ENCODE assay signal across 9 mouse cellular contexts in genomic region chr7:24971261-24971971, GRCm38 (mm10). TPM values are rescaled to one million over a fixed set of nuclear protein-coding genes. Genes with fewer than 3 reads are reported as not detected.
DNase-seq lines count a peak whose midpoint lies in the region; ATAC-seq and TF ChIP-seq lines count a peak whose summit lies in the region.
"Had no signal": no experiment of that assay in that cellular context is flagged by ENCODE, and none has a peak within 500 bp of the region (broad histone marks: within the 10 kb centered on the region; RNA-seq: fewer than 3 reads in every experiment).

No protein-coding gene starts in this region.

- H3K36me3 ChIP-seq in thymus, adult 2 months (ENCODE audit: control insufficient read depth, insufficient read depth, low read length) = no peaks in the 10 kb centered on the region
- peaks cover 8% of the 10 kb centered on the region for H3K36me3 ChIP-seq in forebrain, postnatal 0 days (ENCODE audit: insufficient read depth)
- peaks cover 9% of the 10 kb centered on the region for H3K36me3 ChIP-seq in intestine, postnatal 0 days (ENCODE audit: control insufficient read depth, insufficient read depth)
- peaks cover 3% of the 10 kb centered on the region; the same call in 1 of the 2 replicates for H3K36me3 ChIP-seq in lung, embryonic 15.5 days

- 24% methylated on average over 19 of the region's 19 CpGs for WGBS in thymus, adult 2 months
- WGBS in forebrain, postnatal 0 days = 10% methylated on average over 19 of the region's 19 CpGs
- WGBS in intestine, postnatal 0 days = 9% methylated on average over 19 of the region's 19 CpGs
- 6% methylated on average over 18 of the region's 19 CpGs for WGBS in lung, embryonic 15.5 days

- peaks cover 10% of the 10 kb centered on the region for H3K4me1 ChIP-seq in thymus, adult 2 months (replicated peaks; ENCODE audit: control insufficient read depth, insufficient read depth, low read length)
- 0 out of 2 replicates have a peak, but pooled peaks cover 4% of the 10 kb centered on the region for H3K4me1 ChIP-seq in forebrain, postnatal 0 days (ENCODE audit: insufficient read depth)
- no peaks in the 10 kb centered on the region for H3K4me1 ChIP-seq in intestine, postnatal 0 days (replicated peaks; ENCODE audit: control insufficient read depth, insufficient read depth, low read length)
- H3K4me1 ChIP-seq in lung, embryonic 15.5 days = peaks cover 5% of the 10 kb centered on the region

- H3K4me2 ChIP-seq in forebrain, postnatal 0 days (ENCODE audit: low read depth) = peak overlapping the region; percentile 86
- H3K4me2 ChIP-seq in intestine, postnatal 0 days (replicated peaks; ENCODE audit: low read depth) = peak overlapping the region; percentile 83
- peak overlapping the region; percentile 79 for H3K4me2 ChIP-seq in lung, embryonic 15.5 days

- peak; percentile 76; the same call in 1 of the 2 replicates for TF ChIP-seq CTCF in thymus, adult 2 months (IDR thresholded peaks at IDR 0.05; ENCODE audit: borderline replicate concordance, control insufficient read depth, extremely low read depth, insufficient read depth, low read length, poor library complexity)
- peak; percentile 77 for TF ChIP-seq CTCF in forebrain, postnatal 0 days (IDR thresholded peaks at IDR 0.05; ENCODE audit: low read depth)
- peak; percentile 83 for TF ChIP-seq CTCF in intestine, postnatal 0 days (IDR thresholded peaks at IDR 0.05; ENCODE audit: low read depth)

- peak overlapping the region; percentile 87 for H3K9ac ChIP-seq in forebrain, postnatal 0 days
- H3K9ac ChIP-seq in intestine, postnatal 0 days (ENCODE audit: low read depth, low read length) = peak overlapping the region; percentile 67
- H3K9ac ChIP-seq in lung, embryonic 15.5 days = peak overlapping the region; percentile 66

- peak overlapping the region; percentile 73 for H3K4me3 ChIP-seq in thymus, adult 2 months (ENCODE audit: control insufficient read depth, insufficient read depth, low read length)
- H3K4me3 ChIP-seq in forebrain, postnatal 0 days (ENCODE audit: low read depth, low read length) = peak overlapping the region; percentile 76
- H3K4me3 ChIP-seq in intestine, postnatal 0 days (ENCODE audit: low read depth, low read length) = peak overlapping the region; percentile 72
- H3K4me3 ChIP-seq in lung, embryonic 15.5 days = peak overlapping the region; percentile 65

- ATAC-seq in forebrain, postnatal 0 days = peak; percentile 14
- ATAC-seq in intestine, postnatal 0 days = no peak
- ATAC-seq in lung, embryonic 15.5 days (ENCODE audit: borderline replicate concordance, extremely low read depth, low FRiP score, low TSS enrichment) = peak; percentile 2; the same call in 1 of the 2 replicates
- peak; percentile 27; the same call in 1 of the 2 replicates for ATAC-seq in neutrophil, adult 5-6 weeks (ENCODE audit: extremely low read depth, insufficient number of reproducible peaks, low FRiP score, poor library complexity, severe bottlenecking)
- ATAC-seq in activated CD4-positive, CD25-positive, alpha-beta regulatory T cell, adult 4 months = no peak

- H3K27me3 ChIP-seq in thymus, adult 2 months (ENCODE audit: control insufficient read depth, insufficient read depth, low read length) = no peaks in the 10 kb centered on the region
- no peaks in the 10 kb centered on the region for H3K27me3 ChIP-seq in forebrain, postnatal 0 days (ENCODE audit: insufficient read depth, low read length)
- no peaks in the 10 kb centered on the region for H3K27me3 ChIP-seq in intestine, postnatal 0 days (replicated peaks; ENCODE audit: control insufficient read depth, insufficient read depth, low read length)
- H3K27me3 ChIP-seq in lung, embryonic 15.5 days = no peaks in the 10 kb centered on the region

- H3K27ac ChIP-seq in thymus, adult 2 months (ENCODE audit: control insufficient read depth, insufficient read depth, low read length) = no peak overlapping the region
- H3K27ac ChIP-seq in forebrain, postnatal 0 days (ENCODE audit: low read depth, low read length) = peak overlapping the region; percentile 87
- H3K27ac ChIP-seq in intestine, postnatal 0 days (ENCODE audit: low read depth, low read length) = peak overlapping the region; percentile 76
- H3K27ac ChIP-seq in lung, embryonic 15.5 days = 0 out of 2 replicates have a peak overlapping the region, but pooled peaks have one; percentile 60

- no peak for DNase-seq in thymus, adult 2 months
- no peak for DNase-seq in thymus, adult 18-20 months
- DNase-seq in c-Kit-positive CD71-positive TER-119-positive erythroid progenitor cells, embryonic 14.5 days (ENCODE audit: low spot score) = peak; percentile 66
- peak; percentile 72 for DNase-seq in forebrain, postnatal 0 days

- TF ChIP-seq POLR2A in thymus, adult 2 months (IDR thresholded peaks at IDR 0.05; ENCODE audit: control insufficient read depth, extremely low read depth, insufficient read depth, low read length, poor library complexity) = no peak

- H3K9me3 ChIP-seq in forebrain, postnatal 0 days (ENCODE audit: low read length) = no peaks in the 10 kb centered on the region
- no peaks in the 10 kb centered on the region for H3K9me3 ChIP-seq in intestine, postnatal 0 days (ENCODE audit: control insufficient read depth)
- H3K9me3 ChIP-seq in lung, embryonic 15.5 days = no peaks in the 10 kb centered on the region

RNA-seq across cellular contexts. Expression of gene Rabac1, which starts 1.1 kb away (rescaled TPM):
- 433 and 569 TPM in 2 replicates for polyA plus RNA-seq in thymus, adult 2 months (2012; rRNA removed)
- 359 and 362 TPM in 2 replicates for total RNA-seq in forebrain, postnatal 0 days (2014; rRNA removed)
- 393 and 448 TPM in 2 replicates for polyA plus RNA-seq in forebrain, postnatal 0 days (2015; fragmentation: Nextera tagmentation; extraction: Ambion mirVana)
- polyA plus RNA-seq in intestine, postnatal 0 days (2015; fragmentation: Nextera tagmentation; extraction: Ambion mirVana) = 127 and 129 TPM in 2 replicates
- 154 and 156 TPM in 2 replicates for polyA plus RNA-seq in lung, embryonic 15.5 days (2015; fragmentation: Nextera tagmentation; extraction: Ambion mirVana)
- total RNA-seq in neutrophil, adult 5-6 weeks (2017) = 201 and 229 TPM in 2 replicates
- 100 to 1,000 TPM; 190 to 202 TPM for polyA plus RNA-seq in activated CD4-positive, CD25-positive, alpha-beta regulatory T cell, adult 4 months (2017; shearing (Covaris generic))

RNA-seq across cellular contexts. Expression of gene Gm4881, which starts 27.1 kb away (rescaled TPM):
- polyA plus RNA-seq in thymus, adult 2 months (2012; rRNA removed) = 0.31 TPM in 1 of 2 replicates, not detected in the other
- 0.54 and 2.1 TPM in 2 replicates for total RNA-seq in forebrain, postnatal 0 days (2014; rRNA removed)
- polyA plus RNA-seq in forebrain, postnatal 0 days (2015; fragmentation: Nextera tagmentation; extraction: Ambion mirVana) = 0.33 and 0.97 TPM in 2 replicates
- polyA plus RNA-seq in intestine, postnatal 0 days (2015; fragmentation: Nextera tagmentation; extraction: Ambion mirVana) = not detected in 2 replicates
- polyA plus RNA-seq in lung, embryonic 15.5 days (2015; fragmentation: Nextera tagmentation; extraction: Ambion mirVana) = not detected in 2 replicates
- not detected in 2 replicates for total RNA-seq in neutrophil, adult 5-6 weeks (2017)
- not detected for polyA plus RNA-seq in activated CD4-positive, CD25-positive, alpha-beta regulatory T cell, adult 4 months (2017; shearing (Covaris generic))
- total RNA-seq: hematopoietic stem cell, adult 5-6 weeks had no signal

RNA-seq across cellular contexts. Expression of gene Atp1a3, which starts 34.3 kb away (rescaled TPM):
- polyA plus RNA-seq in thymus, adult 2 months (2012; rRNA removed) = 5.6 and 7.1 TPM in 2 replicates
- total RNA-seq in forebrain, postnatal 0 days (2014; rRNA removed) = 204 and 256 TPM in 2 replicates
- 432 and 535 TPM in 2 replicates for polyA plus RNA-seq in forebrain, postnatal 0 days (2015; fragmentation: Nextera tagmentation; extraction: Ambion mirVana)
- 3.4 and 3.6 TPM in 2 replicates for polyA plus RNA-seq in intestine, postnatal 0 days (2015; fragmentation: Nextera tagmentation; extraction: Ambion mirVana)
- 0.84 and 1.3 TPM in 2 replicates for polyA plus RNA-seq in lung, embryonic 15.5 days (2015; fragmentation: Nextera tagmentation; extraction: Ambion mirVana)
- total RNA-seq in neutrophil, adult 5-6 weeks (2017) = 60.2 and 66.9 TPM in 2 replicates
- polyA plus RNA-seq in activated CD4-positive, CD25-positive, alpha-beta regulatory T cell, adult 4 months (2017; shearing (Covaris generic)) = under 1 TPM; 0.65 to 0.92 TPM

Comparison
In these comparisons a context has a peak if more than half of its experiments do, and no peak if none do; other contexts are left out.
1. DNase-seq: peak in c-Kit-positive CD71-positive TER-119-positive erythroid progenitor cells, embryonic 14.5 days (single experiment) and forebrain, postnatal 0 days (single experiment); none in thymus, adult 2 months (single experiment) and thymus, adult 18-20 months (0 of 2).
2. ATAC-seq: peak in forebrain, postnatal 0 days (single experiment), lung, embryonic 15.5 days (single experiment) and neutrophil, adult 5-6 weeks (single experiment); none in intestine, postnatal 0 days (single experiment) and activated CD4-positive, CD25-positive, alpha-beta regulatory T cell, adult 4 months (single experiment).
3. RNA of gene Atp1a3, which starts 34.3 kb away (polyA plus RNA-seq): 432 to 535 TPM in forebrain, postnatal 0 days; 5.6 to 7.1 TPM in thymus, adult 2 months, 3.4 to 3.6 TPM in intestine, postnatal 0 days, 0.84 to 1.3 TPM in lung, embryonic 15.5 days and 0.65 to 0.92 TPM in activated CD4-positive, CD25-positive, alpha-beta regulatory T cell, adult 4 months; every median in the first group is over 10 times any median in the second.
4. Peak in every context shown above with its lines, with median percentiles within 50 percentile points of each other: H3K4me3 ChIP-seq, CTCF ChIP-seq, H3K4me2 ChIP-seq and H3K9ac ChIP-seq.